Mouse (Mus musculus) forebrain, embryonic 11.5 days (tissue): ENCODE measurements around the gene Uchl4. TPM values are rescaled to one million over a fixed set of nuclear protein-coding genes. Genes with fewer than 3 reads are reported as not detected.
"Not testable (repeated sequence)": the region's sequence is repeated elsewhere in the genome, so short reads cannot be mapped to it uniquely, and the experiment has no call there.

Experiments used
- ATAC-seq: fragments of 200-750 bp; cut with Nextera tagmentation; replicated peaks from 2 replicates; pipeline ENCODE4 v1.8.0; 2017; ENCODE audit warnings: moderate TSS enrichment; ENCODE audit not compliant: low FRiP score
- DNase-seq: peaks from one replicate; pipeline ENCODE4 v3.0.0-alpha.2; 2017; ENCODE audit warnings: low spot score
- H3K27ac ChIP-seq: fragments of 300-500 bp; sonication (generic); 2 replicates; pipeline ENCODE4 v1.5.1; 2014; ENCODE audit warnings: low read depth, low read length
- H3K27me3 ChIP-seq: fragments of 300-500 bp; sonication (generic); 2 replicates; pipeline ENCODE4 v1.6.1; 2014; ENCODE audit warnings: mild to moderate bottlenecking, low read length, mixed read lengths; ENCODE audit not compliant: control insufficient read depth, insufficient read depth
- H3K36me3 ChIP-seq: fragments of 300-500 bp; sonication (generic); 2 replicates; pipeline ENCODE4 v1.6.1; 2014; ENCODE audit warnings: mild to moderate bottlenecking, low read length, moderate library complexity, mixed read lengths; ENCODE audit not compliant: control insufficient read depth, insufficient read depth
- H3K4me1 ChIP-seq: fragments of 300-500 bp; sonication (generic); replicated peaks from 2 replicates; pipeline ENCODE4 v1.6.1; 2014; ENCODE audit warnings: low read length, mixed read lengths; ENCODE audit not compliant: control insufficient read depth, insufficient read depth
- H3K4me2 ChIP-seq: fragments of 300-500 bp; sonication (generic); 2 replicates; pipeline ENCODE4 v1.6.1; 2014; ENCODE audit warnings: low read depth, mild to moderate bottlenecking, low read length, moderate library complexity, mixed read lengths; ENCODE audit not compliant: severe bottlenecking
- H3K4me3 ChIP-seq: fragments of 300-500 bp; sonication (generic); 2 replicates; pipeline ENCODE4 v1.5.1; 2014; ENCODE audit warnings: low read depth, low read length
- H3K9ac ChIP-seq: fragments of 300-500 bp; sonication (generic); 2 replicates; pipeline ENCODE4 v1.6.1; 2014; ENCODE audit warnings: low read length
- H3K9me3 ChIP-seq: fragments of 300-500 bp; sonication (generic); 2 replicates; pipeline ENCODE4 v1.6.1; 2016; ENCODE audit warnings: low read length, mixed read lengths; ENCODE audit not compliant: control insufficient read depth
- WGBS: fragments of 180-500 bp; shearing (Covaris S2); extraction: QIAGEN DNeasy Blood & Tissue Kit; methylation state at CpG from one replicate; pipeline ENCODE4 v1.1.7; 2014; 5-methylcytosine and 5-hydroxymethylcytosine counted together
- polyA plus RNA-seq: library from polyadenylated mRNA; unstranded; fragments of >200 nt; fragmentation: Nextera tagmentation; extraction: Ambion mirVana; gene quantifications from 2 replicates; pipeline ENCODE4 v1.2.1, GENCODE M21; 2014

Uchl4 gene
- polyA plus RNA-seq, result 3.7 and 4.9 TPM in 2 replicates

GRCm38 (mm10) chr9:64234768-64235435, at the start of gene Uchl4:
Gene Uchl4 (plus strand): TSS chr9:64235201.
- Histone ChIP-seq H3K4me3 (no peak within 1 kb of the TSS), H3K4me2 (no peak within 1 kb of the TSS), H3K4me1 (0 out of 2 replicates have a peak, but pooled peaks cover 2% of the 10 kb centered on the region), H3K9ac (no peak within 1 kb of the TSS), H3K36me3 (no peaks in the 10 kb centered on the region), H3K9me3 (no peaks in the 10 kb centered on the region), H3K27me3 (no peaks in the 10 kb centered on the region), H3K27ac (no peak within 1 kb of the TSS)
- DNase-seq, result no peak
- 95% methylated on average over 8 of the region's 8 CpGs for whole genome bisulfite sequencing
- no peak for ATAC-seq

GRCm38 (mm10) chr9:64193879-64194278, 41.1 kb upstream of the Uchl4 start:
- Histone ChIP-seq H3K4me1 (no peaks in the 10 kb centered on the region), H3K27ac (no peak overlapping the region), H3K9ac (no peak overlapping the region), H3K9me3 (no peaks in the 10 kb centered on the region), H3K4me2 (no peak overlapping the region), H3K4me3 (no peak overlapping the region), H3K27me3 (no peaks in the 10 kb centered on the region), H3K36me3 (peaks cover 4% of the 10 kb centered on the region; the same call in 1 of the 2 replicates)
- ATAC-seq, result no peak
- WGBS, result 88% methylated on average over 1 of the region's 1 CpGs
- DNase-seq, result no peak

GRCm38 (mm10) chr9:64195554-64195953, 39.4 kb upstream of the Uchl4 start:
- Histone ChIP-seq H3K36me3 (peaks cover 4% of the 10 kb centered on the region; the same call in 1 of the 2 replicates), H3K9me3 (no peaks in the 10 kb centered on the region), H3K27me3 (no peaks in the 10 kb centered on the region), H3K4me3 (no peak overlapping the region), H3K27ac (no peak overlapping the region), H3K9ac (no peak overlapping the region), H3K4me2 (no peak overlapping the region), H3K4me1 (no peaks in the 10 kb centered on the region)
- no peak for ATAC-seq
- DNase-seq, result no peak
- WGBS, result 86% methylated on average over 4 of the region's 4 CpGs

DNA sequence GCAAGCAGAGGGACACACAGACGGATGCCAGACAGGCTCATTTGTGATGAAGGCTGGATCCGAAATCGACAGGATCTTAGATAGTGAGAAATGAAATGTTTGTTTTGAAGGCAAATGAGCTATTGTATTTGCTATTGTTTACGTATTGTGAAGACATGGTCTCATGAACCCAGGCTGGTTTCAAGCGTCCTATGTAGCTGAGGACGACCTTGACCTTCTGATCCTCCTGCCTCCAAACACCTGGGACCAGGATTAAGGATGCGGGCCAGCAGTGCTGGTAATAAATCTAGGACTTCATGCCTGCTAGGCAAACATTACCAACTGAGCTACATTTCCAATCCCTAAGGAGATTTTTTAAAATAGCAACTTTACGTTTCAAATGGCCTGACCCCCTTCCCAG, 37.5 kb upstream of the Uchl4 start:
- peaks cover 4% of the 10 kb centered on the region; the same call in 1 of the 2 replicates for H3K36me3 ChIP-seq
- WGBS, result 91% methylated on average over 8 of the region's 8 CpGs
- no peak overlapping the region for H3K4me2 ChIP-seq
- H3K9me3 ChIP-seq, result no peaks in the 10 kb centered on the region
- H3K9ac ChIP-seq, result no peak overlapping the region
- H3K4me3 ChIP-seq, result no peak overlapping the region
- H3K27ac ChIP-seq, result no peak overlapping the region
- no peak for ATAC-seq
- no peak for DNase-seq
- H3K27me3 ChIP-seq, result no peaks in the 10 kb centered on the region
- no peaks in the 10 kb centered on the region for H3K4me1 ChIP-seq

- Histone ChIP-seq H3K9me3 (no peaks in the 10 kb centered on the region), H3K9ac (no peak overlapping the region), H3K4me3 (no peak overlapping the region), H3K4me2 (no peak overlapping the region), H3K36me3 (no peaks in the 10 kb centered on the region), H3K27ac (no peak overlapping the region), H3K4me1 (no peaks in the 10 kb centered on the region), H3K27me3 (no peaks in the 10 kb centered on the region)
- DNase-seq (no peak), ATAC-seq (no peak)
- 96% methylated on average over 5 of the region's 5 CpGs for WGBS
Measured at GRCm38 (mm10) chr9:64198068-64198762, 36.8 kb upstream of the Uchl4 start.

DNA sequence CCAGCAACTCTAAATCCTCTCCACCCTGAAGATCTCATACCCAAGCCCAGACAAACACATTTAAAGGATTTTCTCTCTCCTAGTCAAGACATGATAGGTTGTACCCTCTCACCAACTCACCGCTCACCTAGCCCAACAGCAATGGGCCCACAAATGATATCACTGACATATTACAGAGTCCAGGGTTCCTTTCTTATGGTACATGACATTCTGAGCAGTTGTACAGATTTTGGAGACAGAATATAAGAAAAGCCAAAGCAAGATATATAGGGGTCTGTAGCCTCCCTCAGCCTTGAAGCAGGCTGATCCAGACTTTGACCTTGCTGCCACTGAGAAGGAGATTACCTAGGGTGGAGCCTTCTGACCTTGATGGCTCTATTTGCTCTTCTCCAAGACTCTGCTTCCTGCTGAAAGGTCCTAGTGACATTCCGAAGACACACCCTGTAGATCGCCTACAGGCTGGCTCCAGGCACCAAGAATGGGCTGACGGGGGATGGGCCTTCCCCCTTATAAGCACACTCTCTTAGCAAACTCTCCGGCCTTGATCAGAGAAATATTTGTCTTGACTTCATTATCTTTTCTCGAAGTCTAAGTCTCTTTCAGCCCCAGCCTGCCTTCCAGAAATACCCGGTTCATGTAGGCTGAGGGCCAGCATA, 36.1 kb upstream of the Uchl4 start:
- not testable (repeated sequence) for H3K27me3 ChIP-seq, DNase-seq, ATAC-seq, H3K36me3 ChIP-seq, H3K9me3 ChIP-seq, H3K4me1 ChIP-seq, H3K4me3 ChIP-seq, H3K9ac ChIP-seq, H3K27ac ChIP-seq, H3K4me2 ChIP-seq
- 90% methylated on average over 7 of the region's 7 CpGs for WGBS

DNA sequence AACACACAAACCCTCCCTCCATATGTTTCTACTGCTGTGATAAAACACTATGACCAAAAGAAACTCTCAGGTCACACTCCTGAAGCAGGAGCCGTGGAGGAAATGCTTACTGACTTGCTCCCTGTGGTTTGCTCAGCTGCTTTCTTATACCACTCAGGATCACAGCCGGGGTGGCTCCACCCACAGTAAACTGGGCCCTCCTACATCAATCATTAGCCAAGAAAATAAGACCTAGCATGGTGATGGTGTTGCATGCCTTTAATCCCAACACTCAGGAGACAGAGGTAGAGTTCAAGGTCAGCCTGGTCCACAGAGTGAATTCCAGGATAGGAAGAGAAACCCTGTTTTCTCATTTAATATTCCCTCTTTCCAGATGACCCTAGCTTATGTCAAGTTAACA, 35.1 kb upstream of the Uchl4 start:
- no peak overlapping the region for H3K27ac ChIP-seq
- WGBS, result 81% methylated on average over 2 of the region's 2 CpGs
- no peaks in the 10 kb centered on the region for H3K9me3 ChIP-seq
- no peak overlapping the region for H3K4me3 ChIP-seq
- DNase-seq (no peak), ATAC-seq (no peak)
- H3K4me2 ChIP-seq, result no peak overlapping the region
- H3K36me3 ChIP-seq, result no peaks in the 10 kb centered on the region
- H3K27me3 ChIP-seq, result no peaks in the 10 kb centered on the region
- no peaks in the 10 kb centered on the region for H3K4me1 ChIP-seq
- no peak overlapping the region for H3K9ac ChIP-seq

DNA sequence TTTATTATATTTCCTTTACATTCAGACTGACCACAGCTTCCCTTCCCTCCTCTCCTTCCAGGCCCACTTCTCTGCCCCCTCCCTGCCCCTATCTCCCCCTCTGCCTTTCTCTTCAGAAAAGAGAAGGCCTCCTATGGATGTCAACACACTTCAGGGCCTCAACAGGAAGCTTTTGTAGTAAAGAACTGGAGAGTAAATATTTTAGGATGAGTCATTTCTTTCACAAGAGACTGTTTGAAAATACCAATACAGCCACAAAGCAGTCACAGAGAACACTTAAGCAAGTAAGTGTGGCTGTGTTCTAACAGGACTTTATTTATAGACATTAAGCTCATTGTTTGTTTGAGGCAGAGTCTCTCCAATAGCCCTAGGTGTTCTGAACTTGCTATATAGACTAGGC, 32.7 kb upstream of the Uchl4 start:
- DNase-seq, result no peak
- no peaks in the 10 kb centered on the region for H3K36me3 ChIP-seq

More for the DNA sequence above, 32.7 kb upstream of the Uchl4 start:
- Histone ChIP-seq H3K9me3 (no peaks in the 10 kb centered on the region), H3K4me3 (no peak overlapping the region), H3K4me2 (no peak overlapping the region), H3K4me1 (no peaks in the 10 kb centered on the region), H3K9ac (no peak overlapping the region), H3K27ac (no peak overlapping the region), H3K27me3 (no peaks in the 10 kb centered on the region)
- no peak for ATAC-seq
